Mouse (Mus musculus) adipocyte (in vitro differentiated cells): Measurements from ENCODE around the gene Cacng2.

Experiments
- DNase-seq: peaks from one replicate; pipeline ENCODE4 v3.0.0-alpha.2; 2016; ENCODE audit warnings: low spot score

Gene Cacng2

GRCm38 (mm10) chr15:77945711-77946110, 174.1 kb downstream of the Cacng2 start:
- peak; percentile 58 for DNase-seq
